Mouse (Mus musculus) heart, postnatal 0 days (tissue): ENCODE data around the gene Elane. TPM values are rescaled to one million over a fixed set of nuclear protein-coding genes. Genes with fewer than 3 reads are reported as not detected.

Experiments
- ATAC-seq: fragments of 200-750 bp; cut with Nextera tagmentation; 2 replicates; pipeline ENCODE4 v1.8.0; 2017; ENCODE audit warnings: low read depth, moderate number of reproducible peaks, moderate library complexity; ENCODE audit not compliant: insufficient read depth
- DNase-seq: peaks from one replicate; pipeline ENCODE4 v3.0.0-alpha.2; 2016; ENCODE audit warnings: low spot score
- H3K27ac ChIP-seq: fragments of 300-500 bp; sonication (generic); 2 replicates; pipeline ENCODE4 v1.5.1; 2014; ENCODE audit warnings: low read depth, mild to moderate bottlenecking
- H3K27me3 ChIP-seq: fragments of 300-500 bp; sonication (generic); 2 replicates; pipeline ENCODE4 v1.6.1; 2014; ENCODE audit warnings: low read length, mixed read lengths; ENCODE audit not compliant: control insufficient read depth, insufficient read depth
- H3K36me3 ChIP-seq: fragments of 300-500 bp; sonication (generic); replicated peaks from 2 replicates; pipeline ENCODE4 v1.6.1; 2014; ENCODE audit warnings: low read length, mixed read lengths; ENCODE audit not compliant: control insufficient read depth, insufficient read depth
- H3K4me1 ChIP-seq: fragments of 300-500 bp; sonication (generic); 2 replicates; pipeline ENCODE4 v1.6.1; 2014; ENCODE audit warnings: antibody characterized with exemption; ENCODE audit not compliant: control insufficient read depth, insufficient read depth
- H3K4me2 ChIP-seq: fragments of 300-500 bp; sonication (generic); 2 replicates; pipeline ENCODE4 v1.6.1; 2014; ENCODE audit warnings: low read depth, mild to moderate bottlenecking, low read length, moderate library complexity
- H3K4me3 ChIP-seq: fragments of 300-500 bp; sonication (generic); 2 replicates; pipeline ENCODE4 v1.5.1; 2014; ENCODE audit warnings: low read depth, low read length
- H3K9ac ChIP-seq: fragments of 300-500 bp; sonication (generic); replicated peaks from 2 replicates; pipeline ENCODE4 v1.6.1; 2014; ENCODE audit warnings: low read depth, low read length, mixed read lengths
- H3K9me3 ChIP-seq: fragments of 300-500 bp; sonication (generic); replicated peaks from 2 replicates; pipeline ENCODE4 v1.6.1; 2016; ENCODE audit warnings: low read length; ENCODE audit not compliant: control insufficient read depth
- CTCF ChIP-seq: IDR thresholded peaks from 2 replicates; pipeline ENCODE4 v1.5.1; 2016; ENCODE audit warnings: antibody characterized with exemption, control low read depth, low read depth
- EP300 ChIP-seq: IDR thresholded peaks from 2 replicates; pipeline ENCODE4 v1.6.1; 2016; ENCODE audit warnings: antibody characterized with exemption, low read depth
- WGBS: fragments of 180-500 bp; shearing (Covaris S2); extraction: QIAGEN DNeasy Blood & Tissue Kit; methylation state at CpG from one replicate; pipeline ENCODE4 v1.1.7; 2014; 5-methylcytosine and 5-hydroxymethylcytosine counted together
- polyA plus RNA-seq: library from polyadenylated mRNA; unstranded; fragments of >200 nt; fragmentation: Nextera tagmentation; extraction: Ambion mirVana; gene quantifications from 2 replicates; pipeline ENCODE4 v1.2.1, GENCODE M21; 2015
- total RNA-seq: library from RNA; depleted of rRNA; stranded (reverse); fragments of >200 nt; gene quantifications from 2 replicates; pipeline ENCODE4 v1.2.3, GENCODE M21; 2014; ENCODE audit warnings: low replicate concordance

Elane gene
- total and polyA plus RNA-seq, 2 experiments from 2014 or later: not detected

GRCm38 (mm10) chr10:79909092-79909922, 23.3 kb downstream of the Elane start:
- Histone ChIP-seq H3K36me3 (peaks cover 42% of the 10 kb centered on the region), H3K9me3 (no peaks in the 10 kb centered on the region), H3K4me3 (peak overlapping the region; percentile 74), H3K9ac (peak overlapping the region; percentile 82), H3K27me3 (no peaks in the 10 kb centered on the region), H3K4me1 (peaks cover 8% of the 10 kb centered on the region; the same call in 1 of the 2 replicates), H3K27ac (peak overlapping the region; percentile 94), H3K4me2 (peak overlapping the region; percentile 52)
- DNase-seq (peak; percentile 53), ATAC-seq (no peak)
- TF ChIP-seq EP300 (peak; percentile 62; the same call in 1 of the 2 replicates), CTCF (no peak)
- WGBS: 22% methylated on average over 14 of the region's 14 CpGs

GRCm38 (mm10) chr10:79910556-79910955, 24.5 kb downstream of the Elane start, which contains the start of gene Gm26602:
Gene Gm26602 (plus strand): TSS chr10:79910856.
- DNase-seq (no peak), ATAC-seq (no peak)
- Histone ChIP-seq H3K27ac (no peak within 1 kb of the TSS), H3K4me1 (peaks cover 19% of the 10 kb centered on the region), H3K9ac (0 out of 2 replicates have a peak within 1 kb of the TSS, but pooled peaks have one; percentile 82), H3K4me2 (no peak within 1 kb of the TSS), H3K9me3 (no peaks in the 10 kb centered on the region), H3K27me3 (no peaks in the 10 kb centered on the region), H3K4me3 (no peak within 1 kb of the TSS), H3K36me3 (peaks cover 32% of the 10 kb centered on the region)
- no peak for TF ChIP-seq EP300
- no peak for TF ChIP-seq CTCF
- 93% methylated on average over 4 of the region's 4 CpGs for WGBS

GRCm38 (mm10) chr10:79912412-79912811, 26.4 kb downstream of the Elane start:
- Histone ChIP-seq H3K4me3 (no peak overlapping the region), H3K9me3 (no peaks in the 10 kb centered on the region), H3K27me3 (peaks cover 1% of the 10 kb centered on the region), H3K36me3 (peaks cover 20% of the 10 kb centered on the region), H3K9ac (no peak overlapping the region), H3K4me1 (peaks cover 27% of the 10 kb centered on the region), H3K4me2 (no peak overlapping the region), H3K27ac (no peak overlapping the region)
- DNase-seq: no peak
- 70% methylated on average over 20 of the region's 20 CpGs for WGBS
- ATAC-seq: no peak
- TF ChIP-seq CTCF (no peak), EP300 (no peak)

- no peak overlapping the region for H3K4me2 ChIP-seq
- no peak overlapping the region for H3K4me3 ChIP-seq
- H3K27me3 ChIP-seq: peaks cover 21% of the 10 kb centered on the region
- WGBS: 58% methylated on average over 11 of the region's 11 CpGs
- H3K9ac ChIP-seq: peak overlapping the region; percentile 5; the same call in 1 of the 2 replicates
- no peak for DNase-seq
- 0 out of 2 replicates have a peak overlapping the region, but pooled peaks have one; percentile 11 for H3K27ac ChIP-seq
- no peaks in the 10 kb centered on the region for H3K9me3 ChIP-seq
- H3K36me3 ChIP-seq: peaks cover 20% of the 10 kb centered on the region
- TF ChIP-seq EP300: no peak
- TF ChIP-seq CTCF: no peak
- ATAC-seq: peak; percentile 14; the same call in 1 of the 2 replicates
- H3K4me1 ChIP-seq: peaks cover 27% of the 10 kb centered on the region
Observed at GRCm38 (mm10) chr10:79914131-79914947, 28.3 kb downstream of the Elane start.

- no peak overlapping the region for H3K27ac ChIP-seq
- H3K27me3 ChIP-seq: peaks cover 28% of the 10 kb centered on the region
- no peak overlapping the region; the same call in 1 of the 2 replicates for H3K4me2 ChIP-seq
- peaks cover 27% of the 10 kb centered on the region for H3K4me1 ChIP-seq
- peak overlapping the region; percentile 5; the same call in 1 of the 2 replicates for H3K9ac ChIP-seq
- ATAC-seq (no peak), DNase-seq (no peak)
- no peak overlapping the region for H3K4me3 ChIP-seq
- TF ChIP-seq CTCF (no peak), EP300 (no peak)
- H3K36me3 ChIP-seq: peaks cover 19% of the 10 kb centered on the region
- WGBS: 63% methylated on average over 7 of the region's 7 CpGs
- no peaks in the 10 kb centered on the region for H3K9me3 ChIP-seq
Observed at GRCm38 (mm10) chr10:79914948-79915596, 29.0 kb downstream of the Elane start.
